Mouse (Mus musculus) CD4-positive helper T cell, adult 2 months (primary cell): ENCODE measurements around the gene H2-DMb2.
A peak's percentile ranks its signal among the peaks of the same experiment; 100 is the strongest.

Experiments
- DNase-seq: peaks from one replicate; pipeline ENCODE4 v3.0.0-alpha.2; 2012; ENCODE audit warnings: low read depth, missing footprints, low spot score

H2-DMb2 gene

GRCm38 (mm10) chr17:34143033-34143432 is at the start of gene H2-DMb2:
TSS of gene H2-DMb2 (plus strand) at chr17:34143307.
- DNase-seq = peak; percentile 78

GRCm38 (mm10) chr17:34094283-34095035 is 48.6 kb upstream of the H2-DMb2 start:
- peak; percentile 29 for DNase-seq

GRCm38 (mm10) chr17:34096497-34097010 is 46.6 kb upstream of the H2-DMb2 start:
- DNase-seq = peak; percentile 41

GRCm38 (mm10) chr17:34097272-34097671 is 45.8 kb upstream of the H2-DMb2 start:
- DNase-seq = peak; percentile 5

GRCm38 (mm10) chr17:34098709-34099479 is 44.2 kb upstream of the H2-DMb2 start:
- peak; percentile 12 for DNase-seq

- no peak for DNase-seq
Measured at GRCm38 (mm10) chr17:34099531-34099930, 43.6 kb upstream of the H2-DMb2 start.

- no peak for DNase-seq
Measured at GRCm38 (mm10) chr17:34101185-34101584, 41.9 kb upstream of the H2-DMb2 start.

- DNase-seq = peak; percentile 93
Measured at GRCm38 (mm10) chr17:34101604-34102032, 41.5 kb upstream of the H2-DMb2 start.

DNA sequence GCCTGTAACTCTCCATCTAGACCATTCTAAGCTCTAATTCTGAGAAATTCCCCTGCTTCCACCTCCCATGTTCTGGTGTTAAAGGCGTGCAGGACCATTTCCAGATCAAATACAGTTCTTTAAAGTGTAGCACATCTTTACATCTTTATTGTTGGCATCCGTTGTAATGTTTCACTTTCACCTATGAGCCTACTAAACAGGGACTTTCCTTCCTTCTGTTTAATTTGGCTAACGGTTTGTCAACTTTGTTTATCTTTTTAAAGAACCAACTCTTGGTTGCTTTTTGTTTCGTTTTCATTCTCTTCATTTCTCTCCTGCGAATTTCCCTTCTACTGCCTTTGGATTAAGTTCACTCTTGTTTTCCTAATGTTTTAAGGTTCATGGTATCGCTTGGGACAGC is 40.3 kb upstream of the H2-DMb2 start:
- DNase-seq = peak; percentile 83

DNA sequence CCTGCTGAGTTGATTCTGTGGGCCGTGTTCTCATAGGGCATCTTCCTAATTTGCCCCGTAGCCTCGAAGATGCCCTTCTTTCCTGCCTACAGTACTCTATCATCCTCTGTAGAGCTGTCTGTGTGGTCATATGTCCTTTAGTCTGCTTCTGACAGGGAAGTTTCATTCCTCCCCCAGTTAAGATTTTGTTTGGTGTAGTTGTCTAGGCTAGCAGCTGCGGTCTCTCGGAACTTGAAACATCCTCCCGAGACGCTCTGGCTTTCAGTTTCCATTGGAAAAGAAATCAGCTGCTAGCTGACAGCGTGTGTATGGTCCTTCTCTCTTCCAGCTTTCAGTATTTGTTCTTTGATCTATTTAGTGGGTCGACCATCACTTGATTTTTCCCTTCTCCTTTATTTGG is 38.3 kb upstream of the H2-DMb2 start:
- DNase-seq = peak; percentile 67

- DNase-seq = no peak
Measured at GRCm38 (mm10) chr17:34106555-34106954, 36.6 kb upstream of the H2-DMb2 start.

DNA sequence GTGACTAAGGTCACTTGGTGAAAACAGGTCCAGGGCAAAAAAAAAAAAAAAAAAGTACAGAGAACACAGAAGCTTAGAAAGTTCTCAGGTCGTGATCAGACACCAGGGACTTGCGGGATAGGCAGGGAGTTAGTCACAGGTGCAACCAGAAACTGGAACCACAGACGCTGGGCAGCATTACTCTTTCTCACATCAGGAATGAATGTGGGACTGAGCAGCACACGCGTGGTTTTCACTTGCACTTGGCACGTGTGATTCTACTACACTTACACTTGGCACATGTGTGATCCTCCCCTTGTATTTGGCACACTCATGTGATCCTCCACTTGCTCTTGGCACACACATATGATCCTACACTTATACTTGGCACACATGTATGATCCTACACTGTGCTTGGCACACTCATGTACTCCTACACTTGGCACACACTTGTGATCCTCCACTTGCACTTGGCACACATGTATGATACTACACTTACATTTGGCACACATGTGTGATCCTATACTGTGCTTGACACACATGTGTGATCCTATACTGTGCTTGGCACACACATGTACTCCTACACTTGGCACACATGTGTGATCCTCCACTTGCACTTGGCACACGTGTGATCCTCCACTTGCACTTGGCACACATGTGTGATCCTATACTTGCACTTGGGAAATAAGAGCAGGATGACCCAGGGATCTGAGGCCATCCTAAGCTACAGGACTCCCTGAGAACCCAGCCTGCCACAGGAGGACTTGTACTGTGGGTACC is 35.8 kb upstream of the H2-DMb2 start:
- DNase-seq = peak; percentile 33

DNA sequence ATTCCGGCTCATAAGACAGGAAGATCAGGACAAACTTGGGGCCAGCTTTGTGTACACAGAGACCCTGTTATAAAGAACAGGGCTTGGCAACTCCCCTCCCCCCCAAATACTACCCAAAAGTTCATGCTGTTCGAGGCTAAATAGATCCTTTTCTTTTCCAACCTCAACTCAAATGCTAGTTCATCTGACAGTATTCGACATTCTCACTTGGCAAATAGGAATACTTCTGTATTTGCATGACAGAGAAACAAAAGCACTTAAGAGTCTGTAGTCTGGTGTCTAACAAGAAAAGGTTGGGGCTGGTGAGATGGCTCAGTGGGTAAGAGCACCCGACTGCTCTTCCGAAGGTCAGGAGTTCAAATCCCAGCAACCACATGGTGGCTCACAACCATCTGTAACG is 34.6 kb upstream of the H2-DMb2 start:
- peak; percentile 10 for DNase-seq

GRCm38 (mm10) chr17:34109038-34109805 is 33.9 kb upstream of the H2-DMb2 start:
- peak; percentile 61 for DNase-seq

DNA sequence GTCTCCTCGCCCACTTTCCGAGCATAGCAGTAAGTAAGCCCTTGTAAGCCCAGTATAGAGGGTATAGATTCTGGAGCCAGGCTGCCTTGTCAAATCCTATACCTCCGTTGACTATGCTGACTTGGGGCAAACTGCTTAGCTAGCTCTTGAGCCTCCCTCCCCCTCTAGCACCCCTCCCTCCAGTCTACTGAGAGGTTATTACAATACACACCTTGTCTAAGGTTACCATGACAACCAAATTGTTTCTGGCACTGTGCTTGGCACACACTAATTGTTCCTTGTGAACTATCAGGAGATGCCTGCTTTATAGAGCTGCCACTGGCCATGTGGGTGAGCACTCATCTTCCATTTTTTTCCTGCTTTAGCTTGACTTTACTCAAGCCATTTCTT is 33.3 kb upstream of the H2-DMb2 start:
- peak; percentile 59 for DNase-seq

GRCm38 (mm10) chr17:34110309-34110708 is 32.8 kb upstream of the H2-DMb2 start:
- DNase-seq = no peak

DNA sequence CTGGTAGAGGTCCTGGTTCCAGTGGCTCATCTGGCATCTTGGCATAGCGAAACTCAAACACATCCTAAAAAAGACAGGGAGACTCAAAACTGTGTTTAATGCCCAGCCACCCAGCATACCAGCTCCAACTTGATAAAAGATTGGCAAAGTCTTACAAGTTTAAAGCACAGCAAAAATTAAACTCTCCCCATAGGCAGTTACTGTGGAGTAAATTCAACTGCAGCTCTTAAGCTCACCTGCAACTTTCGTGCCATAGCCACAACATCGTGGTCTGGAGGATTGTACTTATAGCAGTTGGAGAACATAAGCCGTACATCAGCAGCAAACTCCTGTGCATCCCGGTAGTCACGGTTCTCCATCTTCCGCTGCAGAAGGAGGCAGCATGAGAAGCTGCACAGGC is 29.0 kb upstream of the H2-DMb2 start:
- DNase-seq = no peak

DNA sequence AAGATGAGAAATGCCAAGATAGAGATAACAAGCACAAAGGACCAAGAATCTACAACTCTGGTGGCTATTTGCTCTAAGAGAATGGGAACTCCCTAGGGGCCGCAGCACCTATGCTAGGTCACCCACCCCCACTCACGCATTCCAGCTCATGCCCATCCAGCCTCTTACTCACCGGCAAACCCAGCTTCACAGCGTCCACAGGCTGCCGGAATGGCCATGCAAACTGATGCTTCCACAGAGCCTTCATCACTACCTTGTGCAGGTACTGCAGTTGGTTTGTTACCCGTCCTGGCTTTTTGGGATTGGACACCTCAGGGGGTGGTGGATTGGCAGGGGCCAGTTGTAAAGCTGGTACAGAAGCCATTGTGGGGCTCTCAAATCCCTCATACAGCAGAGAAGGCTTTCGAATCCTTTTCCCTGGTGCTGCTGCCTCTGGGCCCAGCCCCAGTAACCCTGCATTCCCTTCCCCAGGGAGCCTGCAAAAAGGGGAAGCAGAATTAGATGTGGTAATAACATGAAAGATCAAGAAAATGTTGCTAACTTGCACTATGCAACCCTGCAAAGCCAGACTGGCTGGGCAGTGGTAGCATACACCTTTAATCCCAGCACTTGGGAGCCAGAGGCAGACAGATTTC is 26.3 kb upstream of the H2-DMb2 start:
- DNase-seq = peak; percentile 20

GRCm38 (mm10) chr17:34117421-34118112 is 25.5 kb upstream of the H2-DMb2 start:
- DNase-seq = peak; percentile 69
